Mouse (Mus musculus) midbrain, embryonic 11.5 days (tissue): ENCODE results near the gene Pkm. TPM values are rescaled to one million over a fixed set of nuclear protein-coding genes. Genes with fewer than 3 reads are reported as not detected.

Experiments used
- ATAC-seq: fragments of 200-750 bp; cut with Nextera tagmentation; 2 replicates; pipeline ENCODE4 v1.8.0; 2017; ENCODE audit warnings: moderate TSS enrichment, moderate library complexity; ENCODE audit not compliant: low FRiP score
- DNase-seq: peaks from one replicate; pipeline ENCODE4 v3.0.0; 2015; ENCODE audit warnings: low spot score; ENCODE audit errors: missing footprints
- H3K27ac ChIP-seq: fragments of 300-500 bp; sonication (generic); 2 replicates; pipeline ENCODE4 v1.5.1; 2014; ENCODE audit warnings: low read depth, low read length
- H3K27me3 ChIP-seq: fragments of 300-500 bp; sonication (generic); 2 replicates; pipeline ENCODE4 v1.6.1; 2014; ENCODE audit warnings: mild to moderate bottlenecking, low read length, moderate library complexity, mixed read lengths; ENCODE audit not compliant: control insufficient read depth, insufficient read depth
- H3K36me3 ChIP-seq: fragments of 300-500 bp; sonication (generic); 2 replicates; pipeline ENCODE4 v1.6.1; 2014; ENCODE audit warnings: mild to moderate bottlenecking, low read length, moderate library complexity, mixed read lengths; ENCODE audit not compliant: control insufficient read depth, insufficient read depth
- H3K4me1 ChIP-seq: fragments of 300-500 bp; sonication (generic); 2 replicates; pipeline ENCODE4 v1.6.1; 2014; ENCODE audit warnings: low read length; ENCODE audit not compliant: control insufficient read depth, insufficient read depth
- H3K4me2 ChIP-seq: fragments of 300-500 bp; sonication (generic); 2 replicates; pipeline ENCODE4 v1.6.1; 2014; ENCODE audit warnings: mild to moderate bottlenecking, moderate library complexity
- H3K4me3 ChIP-seq: fragments of 300-500 bp; sonication (generic); 2 replicates; pipeline ENCODE4 v1.5.1; 2014; ENCODE audit warnings: low read depth, low read length
- H3K9ac ChIP-seq: fragments of 300-500 bp; sonication (generic); 2 replicates; pipeline ENCODE4 v1.6.1; 2014; ENCODE audit warnings: low read length
- H3K9me3 ChIP-seq: fragments of 300-500 bp; sonication (generic); 2 replicates; pipeline ENCODE4 v1.6.1; 2016; ENCODE audit warnings: low read length; ENCODE audit not compliant: control insufficient read depth
- WGBS: fragments of 180-500 bp; shearing (Covaris S2); extraction: QIAGEN DNeasy Blood & Tissue Kit; methylation state at CpG from one replicate; pipeline ENCODE4 v1.1.7; 2014; 5-methylcytosine and 5-hydroxymethylcytosine counted together
- polyA plus RNA-seq: library from polyadenylated mRNA; unstranded; fragments of >200 nt; fragmentation: Nextera tagmentation; extraction: Ambion mirVana; gene quantifications from 2 replicates; pipeline ENCODE4 v1.2.1, GENCODE M21; 2014

The Pkm gene
- polyA plus RNA-seq, 1 experiment from 2014 or later = 2,059 TPM

- WGBS = 87% methylated on average over 4 of the region's 4 CpGs
Observed at GRCm38 (mm10) chr9:59718237-59718636, 62.1 kb downstream of the Pkm start.

GRCm38 (mm10) chr9:59721144-59721543, 65.0 kb downstream of the Pkm start:
- Histone ChIP-seq H3K4me2 (no peak overlapping the region), H3K27me3 (no peaks in the 10 kb centered on the region), H3K27ac (no peak overlapping the region), H3K4me1 (0 out of 2 replicates have a peak, but pooled peaks cover 2% of the 10 kb centered on the region), H3K4me3 (no peak overlapping the region), H3K9me3 (no peaks in the 10 kb centered on the region), H3K36me3 (no peaks in the 10 kb centered on the region), H3K9ac (no peak overlapping the region)
- no peak for DNase-seq
- no peak for ATAC-seq
- 87% methylated on average over 5 of the region's 5 CpGs for WGBS

More at GRCm38 (mm10) chr9:59718237-59718636, 62.1 kb downstream of the Pkm start:
- ATAC-seq (no peak), DNase-seq (peak; percentile 14)
- no peak overlapping the region for H3K27ac ChIP-seq
- no peaks in the 10 kb centered on the region for H3K9me3 ChIP-seq
- H3K4me3 ChIP-seq = no peak overlapping the region
- H3K4me2 ChIP-seq = no peak overlapping the region
- H3K27me3 ChIP-seq = no peaks in the 10 kb centered on the region
- 0 out of 2 replicates have a peak, but pooled peaks cover under 1% of the 10 kb centered on the region for H3K4me1 ChIP-seq
- no peak overlapping the region for H3K9ac ChIP-seq
- no peaks in the 10 kb centered on the region for H3K36me3 ChIP-seq

GRCm38 (mm10) chr9:59723096-59723657, 67.0 kb downstream of the Pkm start:
- 0 out of 2 replicates have a peak, but pooled peaks have one; percentile 5 for ATAC-seq
- DNase-seq = peak; percentile 98
- no peaks in the 10 kb centered on the region for H3K9me3 ChIP-seq
- no peak overlapping the region for H3K4me3 ChIP-seq
- H3K27me3 ChIP-seq = no peaks in the 10 kb centered on the region
- 23% methylated on average over 10 of the region's 10 CpGs for WGBS
- 0 out of 2 replicates have a peak, but pooled peaks cover 2% of the 10 kb centered on the region for H3K4me1 ChIP-seq
- H3K4me2 ChIP-seq = no peak overlapping the region
- H3K36me3 ChIP-seq = no peaks in the 10 kb centered on the region
- H3K9ac ChIP-seq = peak overlapping the region; percentile 34; the same call in 1 of the 2 replicates
- H3K27ac ChIP-seq = no peak overlapping the region

- no peak overlapping the region for H3K4me3 ChIP-seq
- 0 out of 2 replicates have a peak, but pooled peaks cover 2% of the 10 kb centered on the region for H3K4me1 ChIP-seq
- DNase-seq (no peak), ATAC-seq (no peak)
- H3K27me3 ChIP-seq = no peaks in the 10 kb centered on the region
- no peak overlapping the region for H3K9ac ChIP-seq
- 78% methylated on average over 8 of the region's 8 CpGs for WGBS
- no peak overlapping the region for H3K27ac ChIP-seq
- no peaks in the 10 kb centered on the region for H3K9me3 ChIP-seq
- H3K4me2 ChIP-seq = no peak overlapping the region
- no peaks in the 10 kb centered on the region for H3K36me3 ChIP-seq
Observed at GRCm38 (mm10) chr9:59723791-59724442, 67.7 kb downstream of the Pkm start.

GRCm38 (mm10) chr9:59725515-59725914, 69.3 kb downstream of the Pkm start:
- H3K4me2 ChIP-seq = no peak overlapping the region
- H3K27me3 ChIP-seq = no peaks in the 10 kb centered on the region
- WGBS = 94% methylated on average over 10 of the region's 10 CpGs
- H3K36me3 ChIP-seq = no peaks in the 10 kb centered on the region
- H3K27ac ChIP-seq = no peak overlapping the region
- no peak overlapping the region for H3K9ac ChIP-seq
- no peak overlapping the region for H3K4me3 ChIP-seq
- ATAC-seq (no peak), DNase-seq (no peak)
- 0 out of 2 replicates have a peak, but pooled peaks cover 2% of the 10 kb centered on the region for H3K4me1 ChIP-seq
- no peaks in the 10 kb centered on the region for H3K9me3 ChIP-seq

- ATAC-seq (no peak), DNase-seq (no peak)
- Histone ChIP-seq H3K4me3 (no peak overlapping the region), H3K9me3 (no peaks in the 10 kb centered on the region), H3K27ac (no peak overlapping the region), H3K36me3 (no peaks in the 10 kb centered on the region), H3K9ac (no peak overlapping the region), H3K27me3 (no peaks in the 10 kb centered on the region), H3K4me1 (0 out of 2 replicates have a peak, but pooled peaks cover 2% of the 10 kb centered on the region), H3K4me2 (no peak overlapping the region)
- 88% methylated on average over 11 of the region's 11 CpGs for WGBS
Observed at GRCm38 (mm10) chr9:59727569-59728286, 71.6 kb downstream of the Pkm start.

Other genes starting within 250 kb of the Pkm start
- 15.3 and 17.3 TPM in 2 replicates for gene Arih1, start 169.8 kb upstream of the Pkm start, polyA plus RNA-seq
- gene Hexa, start 116.8 kb upstream of the Pkm start, polyA plus RNA-seq = 50.7 and 53.3 TPM in 2 replicates
- gene Tmem202, start 116.5 kb upstream of the Pkm start, polyA plus RNA-seq = 0.19 TPM in 1 of 2 replicates, not detected in the other
- gene Celf6, start 78.5 kb upstream of the Pkm start, polyA plus RNA-seq = 8.5 and 8.7 TPM in 2 replicates
- gene Parp6, start 39.1 kb upstream of the Pkm start, polyA plus RNA-seq = 90.8 and 91.7 TPM in 2 replicates
- 0.15 and 0.18 TPM in 2 replicates for gene Gramd2, start 23.8 kb downstream of the Pkm start, polyA plus RNA-seq
- gene Senp8, start 94.3 kb downstream of the Pkm start, polyA plus RNA-seq = 26.1 and 26.8 TPM in 2 replicates
- gene Myo9a, start 94.5 kb downstream of the Pkm start, polyA plus RNA-seq = 17.5 and 20.0 TPM in 2 replicates